Mouse (Mus musculus): Measurements from ENCODE around the gene Hectd1. TPM values are rescaled to one million over a fixed set of nuclear protein-coding genes. Genes with fewer than 3 reads are reported as not detected.

The Hectd1 gene
- polyA plus RNA-seq, 1 experiment from 2014 or later, result 30.4 TPM

DNA sequence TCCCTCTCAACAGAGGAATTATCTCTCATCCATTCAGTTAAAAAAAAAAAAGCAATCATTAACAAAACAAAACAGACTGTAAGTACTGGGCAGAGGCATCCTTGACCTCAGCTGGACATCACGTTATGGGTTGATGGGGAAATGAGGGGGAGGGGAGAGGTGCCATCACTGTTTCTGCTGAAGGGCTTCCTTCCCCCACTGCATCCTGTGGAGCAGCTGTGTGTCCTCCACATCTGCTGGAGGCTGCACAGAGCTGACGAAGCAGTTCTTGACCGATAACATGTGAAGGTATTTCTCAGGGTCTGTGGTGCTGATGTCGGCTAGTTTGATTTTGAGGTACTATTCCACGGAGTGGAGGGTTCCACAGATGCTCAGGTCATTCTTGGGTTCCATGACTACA lies 119.2 kb downstream of the Hectd1 start:
- H3K4me3 ChIP-seq (ENCODE audit: inconsistent target), result no peak overlapping the region
- no peak overlapping the region for H3K27ac ChIP-seq
- no peaks in the 10 kb centered on the region for H3K36me3 ChIP-seq (ENCODE audit: inconsistent target)
- H3K79me2 ChIP-seq (ENCODE audit: inconsistent target), result no peaks in the 10 kb centered on the region
- WGBS (ENCODE audit: missing documents), result 73% methylated on average over 4 of the region's 5 CpGs

DNA sequence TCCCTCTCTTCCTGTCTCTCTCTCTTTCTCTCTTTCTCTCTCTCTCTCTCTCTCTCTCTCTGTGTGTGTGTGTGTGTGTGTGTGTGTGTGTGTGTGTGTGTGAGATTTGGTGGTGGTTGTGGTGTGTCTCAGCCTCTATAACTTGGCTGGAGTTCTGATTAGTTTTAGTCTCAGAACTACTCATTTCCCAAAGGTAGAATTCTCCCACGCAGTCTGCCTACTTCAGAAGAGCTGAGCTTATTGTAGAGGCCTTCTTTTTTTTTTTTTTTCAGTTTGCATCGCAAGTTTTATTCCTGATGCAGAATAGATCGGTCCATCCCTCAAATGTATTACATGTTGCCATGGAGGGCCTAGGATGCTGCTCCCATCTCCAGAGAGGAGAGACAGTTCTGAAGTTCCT lies 119.6 kb downstream of the Hectd1 start:
- Histone ChIP-seq H3K36me3 (ENCODE audit: inconsistent target) (no peaks in the 10 kb centered on the region), H3K27ac (no peak overlapping the region), H3K4me3 (ENCODE audit: inconsistent target) (no peak overlapping the region), H3K79me2 (ENCODE audit: inconsistent target) (no peaks in the 10 kb centered on the region)
- 91% methylated on average over 3 of the region's 3 CpGs for WGBS (ENCODE audit: missing documents)

GRCm38 (mm10) chr12:51708941-51709686 lies 120.2 kb downstream of the Hectd1 start:
- H3K79me2 ChIP-seq (ENCODE audit: inconsistent target), result no peaks in the 10 kb centered on the region
- H3K4me3 ChIP-seq (ENCODE audit: inconsistent target), result no peak overlapping the region
- 80% methylated on average over 13 of the region's 14 CpGs for WGBS (ENCODE audit: missing documents)
- no peaks in the 10 kb centered on the region for H3K36me3 ChIP-seq (ENCODE audit: inconsistent target)
- no peak overlapping the region for H3K27ac ChIP-seq

DNA sequence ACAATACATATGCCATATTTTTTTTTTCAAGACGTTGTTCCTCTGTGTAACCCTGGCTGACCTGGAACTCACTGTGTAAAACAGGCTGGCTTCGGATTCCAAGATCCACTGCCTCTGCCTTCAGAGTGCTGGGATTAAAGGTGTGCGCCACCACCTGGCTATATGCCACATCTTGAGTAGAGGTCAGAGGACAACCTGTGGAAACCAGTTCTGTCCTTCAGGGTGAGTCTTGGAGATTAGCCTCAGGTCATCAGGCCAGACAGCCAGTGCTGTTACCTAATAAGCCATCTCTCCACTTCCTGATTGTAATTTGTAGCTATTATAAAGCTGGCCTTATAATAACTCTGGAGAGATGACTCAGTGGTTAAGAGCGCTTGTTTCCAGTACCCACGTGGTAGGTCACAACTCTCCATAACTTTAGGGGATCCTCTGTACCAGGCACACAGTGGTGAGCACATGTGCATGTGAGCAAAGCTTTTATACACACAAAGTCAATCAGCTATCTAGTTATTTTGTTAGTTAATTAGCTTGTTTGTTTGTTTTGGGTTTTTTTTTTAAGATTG lies 122.6 kb downstream of the Hectd1 start:
- no peak overlapping the region for H3K4me3 ChIP-seq (ENCODE audit: inconsistent target)
- WGBS (ENCODE audit: missing documents), result 66% methylated on average over 5 of the region's 5 CpGs
- no peaks in the 10 kb centered on the region for H3K79me2 ChIP-seq (ENCODE audit: inconsistent target)
- peak overlapping the region; percentile 4; the same call in 1 of the 2 replicates for H3K27ac ChIP-seq
- H3K36me3 ChIP-seq (ENCODE audit: inconsistent target), result no peaks in the 10 kb centered on the region

DNA sequence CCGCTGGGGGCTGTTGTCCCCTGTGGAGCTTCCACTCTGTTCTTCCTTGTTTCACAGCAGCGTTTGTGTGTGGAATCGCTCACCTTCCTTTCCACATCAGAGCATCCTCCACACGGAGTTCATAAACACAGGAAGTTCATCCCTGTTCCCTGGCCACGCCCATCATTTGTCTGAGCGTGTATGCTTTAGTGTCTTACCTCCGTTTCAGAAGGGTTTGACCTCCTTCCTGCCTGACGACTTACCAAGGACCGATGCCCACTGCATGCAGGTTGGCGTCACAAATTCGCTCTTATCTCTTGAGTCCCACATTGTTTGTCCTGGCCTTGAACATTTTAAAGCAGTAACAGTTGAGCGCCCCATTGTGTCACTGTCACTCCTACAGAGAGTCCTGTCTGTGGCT lies 123.6 kb downstream of the Hectd1 start:
- H3K79me2 ChIP-seq (ENCODE audit: inconsistent target), result no peaks in the 10 kb centered on the region
- H3K36me3 ChIP-seq (ENCODE audit: inconsistent target), result no peaks in the 10 kb centered on the region
- 85% methylated on average over 12 of the region's 12 CpGs for WGBS (ENCODE audit: missing documents)
- no peak overlapping the region for H3K4me3 ChIP-seq (ENCODE audit: inconsistent target)
- H3K27ac ChIP-seq, result no peak overlapping the region

- no peaks in the 10 kb centered on the region for H3K36me3 ChIP-seq (ENCODE audit: inconsistent target)
- no peak overlapping the region for H3K27ac ChIP-seq
- H3K79me2 ChIP-seq (ENCODE audit: inconsistent target), result no peaks in the 10 kb centered on the region
- no peak overlapping the region for H3K4me3 ChIP-seq (ENCODE audit: inconsistent target)
- 68% methylated on average over 7 of the region's 7 CpGs for WGBS (ENCODE audit: missing documents)
Measured at GRCm38 (mm10) chr12:51704572-51704971, 124.8 kb downstream of the Hectd1 start.

- H3K79me2 ChIP-seq (ENCODE audit: inconsistent target), result no peaks in the 10 kb centered on the region
- no peaks in the 10 kb centered on the region for H3K36me3 ChIP-seq (ENCODE audit: inconsistent target)
- peak overlapping the region; percentile 24 for H3K27ac ChIP-seq
- H3K4me3 ChIP-seq (ENCODE audit: inconsistent target), result no peak overlapping the region
- WGBS (ENCODE audit: missing documents), result 0% methylated on average over 1 of the region's 1 CpGs
Measured at GRCm38 (mm10) chr12:51703859-51704258, 125.5 kb downstream of the Hectd1 start.

- Histone ChIP-seq H3K36me3 (ENCODE audit: inconsistent target) (no peaks in the 10 kb centered on the region), H3K4me3 (ENCODE audit: inconsistent target) (no peak overlapping the region), H3K27ac (no peak overlapping the region), H3K79me2 (ENCODE audit: inconsistent target) (peaks cover 1% of the 10 kb centered on the region; the same call in 1 of the 2 replicates)
Measured at GRCm38 (mm10) chr12:51701723-51702122, 127.6 kb downstream of the Hectd1 start.

DNA sequence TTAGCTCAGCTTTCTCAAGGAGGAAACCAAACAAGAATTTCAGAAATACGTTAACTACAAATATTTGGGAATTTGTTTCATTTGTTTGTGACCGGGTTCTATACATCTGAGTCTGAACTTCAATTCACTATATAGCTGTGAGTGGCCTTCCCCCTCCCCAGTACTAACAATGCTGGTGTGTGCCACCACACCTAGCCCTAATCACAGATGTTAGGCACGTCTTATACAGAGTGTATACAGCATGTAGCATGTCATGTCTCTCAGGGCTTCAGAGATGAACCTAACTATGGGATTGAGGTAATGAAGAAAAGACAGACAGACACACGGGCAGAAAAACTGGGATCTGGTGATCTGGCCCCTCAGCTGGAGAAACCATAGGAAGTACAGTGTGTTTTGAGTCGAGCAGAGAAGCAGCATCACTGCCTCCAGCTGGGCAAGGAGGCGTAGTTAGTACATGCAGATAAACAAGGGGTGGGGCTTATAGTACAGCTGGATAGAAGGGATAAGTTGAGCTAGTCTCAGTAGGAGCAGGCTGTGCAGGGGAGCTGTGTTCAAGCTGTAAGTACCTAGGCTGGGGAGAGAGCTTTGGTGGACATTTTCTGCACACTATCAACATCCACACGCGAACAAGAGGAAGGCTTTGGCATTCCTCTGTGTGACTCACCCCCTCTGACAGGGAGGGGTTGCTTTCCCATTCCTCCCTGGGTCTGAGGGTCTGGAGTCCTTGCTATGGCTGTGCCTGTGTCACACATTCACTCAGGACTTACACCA lies 129.5 kb downstream of the Hectd1 start:
- H3K4me3 ChIP-seq (ENCODE audit: inconsistent target), result no peak overlapping the region
- WGBS (ENCODE audit: missing documents), result 88% methylated on average over 8 of the region's 8 CpGs
- no peaks in the 10 kb centered on the region for H3K36me3 ChIP-seq (ENCODE audit: inconsistent target)
- peaks cover 13% of the 10 kb centered on the region; the same call in 1 of the 2 replicates for H3K79me2 ChIP-seq (ENCODE audit: inconsistent target)
- H3K27ac ChIP-seq, result no peak overlapping the region

GRCm38 (mm10) chr12:51696157-51696556 lies 133.2 kb downstream of the Hectd1 start:
- H3K79me2 ChIP-seq (ENCODE audit: inconsistent target), result peaks cover 29% of the 10 kb centered on the region; the same call in 1 of the 2 replicates
- no peaks in the 10 kb centered on the region for H3K36me3 ChIP-seq (ENCODE audit: inconsistent target)
- no peak overlapping the region for H3K4me3 ChIP-seq (ENCODE audit: inconsistent target)
- no peak overlapping the region for H3K27ac ChIP-seq
- WGBS (ENCODE audit: missing documents), result 90% methylated on average over 2 of the region's 2 CpGs

GRCm38 (mm10) chr12:51694966-51695365 lies 134.4 kb downstream of the Hectd1 start:
- 58% methylated on average over 1 of the region's 1 CpGs for WGBS (ENCODE audit: missing documents)
- H3K4me3 ChIP-seq (ENCODE audit: inconsistent target), result no peak overlapping the region
- H3K36me3 ChIP-seq (ENCODE audit: inconsistent target), result no peaks in the 10 kb centered on the region
- no peak overlapping the region for H3K27ac ChIP-seq
- peaks cover 40% of the 10 kb centered on the region for H3K79me2 ChIP-seq (ENCODE audit: inconsistent target)

DNA sequence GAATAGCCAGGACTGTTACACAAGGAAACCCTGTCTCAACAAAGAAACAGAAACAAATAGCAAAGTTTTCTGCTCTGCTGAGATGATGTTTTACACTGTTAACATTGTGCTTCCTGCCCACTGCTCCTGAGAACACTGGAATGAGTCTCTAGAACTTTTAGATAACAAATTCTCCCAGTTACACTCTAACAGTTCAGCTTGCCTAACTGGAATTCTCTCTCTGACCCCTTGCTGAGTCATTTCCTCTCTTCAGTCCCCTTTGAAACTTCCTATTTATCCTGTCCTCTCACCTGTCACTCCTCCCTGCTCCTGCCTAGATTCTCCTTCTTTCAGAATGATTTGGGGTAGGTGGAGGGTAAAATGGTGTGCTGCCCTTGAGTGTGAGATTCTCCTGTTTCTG lies 135.2 kb downstream of the Hectd1 start:
- no peak overlapping the region for H3K4me3 ChIP-seq (ENCODE audit: inconsistent target)
- H3K27ac ChIP-seq, result peak overlapping the region; percentile 15; the same call in 1 of the 2 replicates
- peaks cover 49% of the 10 kb centered on the region for H3K79me2 ChIP-seq (ENCODE audit: inconsistent target)

More for the DNA sequence above, 135.2 kb downstream of the Hectd1 start:
- no peaks in the 10 kb centered on the region for H3K36me3 ChIP-seq (ENCODE audit: inconsistent target)
